Mouse (Mus musculus): ENCODE results near the gene Slc47a2. TPM values are rescaled to one million over a fixed set of nuclear protein-coding genes. Genes with fewer than 3 reads are reported as not detected.
A peak's percentile ranks its signal among the peaks of the same experiment; 100 is the strongest.
"Not testable (repeated sequence)": the region's sequence is repeated elsewhere in the genome, so short reads cannot be mapped to it uniquely, and the experiment has no call there.

Slc47a2 gene
- polyA plus RNA-seq, 1 experiment from 2014 or later: not detected

GRCm38 (mm10) chr11:61304535-61304934 lies 38.1 kb downstream of the Slc47a2 start:
- not testable (repeated sequence) for ATAC-seq (ENCODE audit: insufficient number of reproducible peaks, insufficient read depth, low FRiP score, low read depth); H3K4me3 ChIP-seq (ENCODE audit: low read depth, low read length); H3K36me3 ChIP-seq (ENCODE audit: control insufficient read depth, insufficient read depth, low read length); H3K27ac ChIP-seq (ENCODE audit: low read length); H3K9me3 ChIP-seq (ENCODE audit: control insufficient read depth, low read depth, low read length); H3K4me2 ChIP-seq (replicated peaks; ENCODE audit: low read depth, low read length); H3K27me3 ChIP-seq (ENCODE audit: control insufficient read depth, insufficient read depth, low read length); H3K9ac ChIP-seq (replicated peaks; ENCODE audit: low read depth, low read length)
- H3K4me1 ChIP-seq (ENCODE audit: control insufficient read depth, insufficient read depth, low read length): peaks cover 10% of the 10 kb centered on the region; the same call in 1 of the 2 replicates
- 90% methylated on average over 6 of the region's 10 CpGs for WGBS

- no peak overlapping the region; the same call in 1 of the 2 replicates for H3K9ac ChIP-seq (replicated peaks; ENCODE audit: low read depth, low read length)
- H3K4me3 ChIP-seq (ENCODE audit: low read depth, low read length): no peak overlapping the region
- 23% methylated on average over 12 of the region's 16 CpGs for WGBS
- peaks cover 6% of the 10 kb centered on the region; the same call in 1 of the 2 replicates for H3K9me3 ChIP-seq (ENCODE audit: control insufficient read depth, low read depth, low read length)
- no peaks in the 10 kb centered on the region for H3K36me3 ChIP-seq (ENCODE audit: control insufficient read depth, insufficient read depth, low read length)
- H3K4me2 ChIP-seq (replicated peaks; ENCODE audit: low read depth, low read length): peak overlapping the region; percentile 19
- H3K27ac ChIP-seq (ENCODE audit: low read length): no peak overlapping the region
- no peaks in the 10 kb centered on the region for H3K27me3 ChIP-seq (ENCODE audit: control insufficient read depth, insufficient read depth, low read length)
- peaks cover 10% of the 10 kb centered on the region; the same call in 1 of the 2 replicates for H3K4me1 ChIP-seq (ENCODE audit: control insufficient read depth, insufficient read depth, low read length)
- ATAC-seq (ENCODE audit: insufficient number of reproducible peaks, insufficient read depth, low FRiP score, low read depth): peak; percentile 63; the same call in 1 of the 2 replicates
Measured at GRCm38 (mm10) chr11:61300716-61301392, 41.8 kb downstream of the Slc47a2 start.

- Histone ChIP-seq H3K4me2 (replicated peaks; ENCODE audit: low read depth, low read length) (no peak overlapping the region), H3K27me3 (ENCODE audit: control insufficient read depth, insufficient read depth, low read length) (no peaks in the 10 kb centered on the region), H3K9me3 (ENCODE audit: control insufficient read depth, low read depth, low read length) (no peaks in the 10 kb centered on the region), H3K36me3 (ENCODE audit: control insufficient read depth, insufficient read depth, low read length) (no peaks in the 10 kb centered on the region), H3K27ac (ENCODE audit: low read length) (no peak overlapping the region), H3K4me1 (ENCODE audit: control insufficient read depth, insufficient read depth, low read length) (peaks cover 10% of the 10 kb centered on the region; the same call in 1 of the 2 replicates), H3K4me3 (ENCODE audit: low read depth, low read length) (no peak overlapping the region), H3K9ac (replicated peaks; ENCODE audit: low read depth, low read length) (no peak overlapping the region)
- ATAC-seq (ENCODE audit: insufficient number of reproducible peaks, insufficient read depth, low FRiP score, low read depth): no peak
- WGBS: 53% methylated on average over 3 of the region's 3 CpGs
Measured at GRCm38 (mm10) chr11:61300205-61300604, 42.5 kb downstream of the Slc47a2 start.

GRCm38 (mm10) chr11:61297901-61298300 lies 44.8 kb downstream of the Slc47a2 start:
- Histone ChIP-seq H3K4me2 (replicated peaks; ENCODE audit: low read depth, low read length) (no peak overlapping the region), H3K9ac (replicated peaks; ENCODE audit: low read depth, low read length) (no peak overlapping the region), H3K36me3 (ENCODE audit: control insufficient read depth, insufficient read depth, low read length) (no peaks in the 10 kb centered on the region), H3K4me1 (ENCODE audit: control insufficient read depth, insufficient read depth, low read length) (peaks cover 10% of the 10 kb centered on the region; the same call in 1 of the 2 replicates), H3K4me3 (ENCODE audit: low read depth, low read length) (no peak overlapping the region), H3K27ac (ENCODE audit: low read length) (no peak overlapping the region), H3K27me3 (ENCODE audit: control insufficient read depth, insufficient read depth, low read length) (no peaks in the 10 kb centered on the region), H3K9me3 (ENCODE audit: control insufficient read depth, low read depth, low read length) (no peaks in the 10 kb centered on the region)
- 41% methylated on average over 2 of the region's 2 CpGs for WGBS
- no peak for ATAC-seq (ENCODE audit: insufficient number of reproducible peaks, insufficient read depth, low FRiP score, low read depth)

- H3K27ac ChIP-seq (ENCODE audit: low read length): no peak overlapping the region
- WGBS: 90% methylated on average over 2 of the region's 2 CpGs
Measured at GRCm38 (mm10) chr11:61297326-61297725, 45.3 kb downstream of the Slc47a2 start.

GRCm38 (mm10) chr11:61296556-61296955 lies 46.1 kb downstream of the Slc47a2 start:
- no peaks in the 10 kb centered on the region for H3K27me3 ChIP-seq (ENCODE audit: control insufficient read depth, insufficient read depth, low read length)
- no peaks in the 10 kb centered on the region for H3K9me3 ChIP-seq (ENCODE audit: control insufficient read depth, low read depth, low read length)
- H3K9ac ChIP-seq (replicated peaks; ENCODE audit: low read depth, low read length): no peak overlapping the region
- H3K36me3 ChIP-seq (ENCODE audit: control insufficient read depth, insufficient read depth, low read length): no peaks in the 10 kb centered on the region
- no peak overlapping the region for H3K4me2 ChIP-seq (replicated peaks; ENCODE audit: low read depth, low read length)
- no peak overlapping the region for H3K27ac ChIP-seq (ENCODE audit: low read length)
- WGBS: 90% methylated on average over 1 of the region's 1 CpGs
- H3K4me1 ChIP-seq (ENCODE audit: control insufficient read depth, insufficient read depth, low read length): peaks cover 10% of the 10 kb centered on the region; the same call in 1 of the 2 replicates
- ATAC-seq (ENCODE audit: insufficient number of reproducible peaks, insufficient read depth, low FRiP score, low read depth): no peak
- H3K4me3 ChIP-seq (ENCODE audit: low read depth, low read length): no peak overlapping the region

More at GRCm38 (mm10) chr11:61297326-61297725, 45.3 kb downstream of the Slc47a2 start:
- no peaks in the 10 kb centered on the region for H3K9me3 ChIP-seq (ENCODE audit: control insufficient read depth, low read depth, low read length)
- H3K9ac ChIP-seq (replicated peaks; ENCODE audit: low read depth, low read length): no peak overlapping the region
- no peak for ATAC-seq (ENCODE audit: insufficient number of reproducible peaks, insufficient read depth, low FRiP score, low read depth)
- H3K4me1 ChIP-seq (ENCODE audit: control insufficient read depth, insufficient read depth, low read length): peaks cover 10% of the 10 kb centered on the region; the same call in 1 of the 2 replicates
- no peaks in the 10 kb centered on the region for H3K27me3 ChIP-seq (ENCODE audit: control insufficient read depth, insufficient read depth, low read length)
- no peak overlapping the region for H3K4me2 ChIP-seq (replicated peaks; ENCODE audit: low read depth, low read length)
- H3K4me3 ChIP-seq (ENCODE audit: low read depth, low read length): no peak overlapping the region
- H3K36me3 ChIP-seq (ENCODE audit: control insufficient read depth, insufficient read depth, low read length): no peaks in the 10 kb centered on the region

- Histone ChIP-seq H3K4me1 (ENCODE audit: control insufficient read depth, insufficient read depth, low read length) (peaks cover 4% of the 10 kb centered on the region; the same call in 1 of the 2 replicates), H3K36me3 (ENCODE audit: control insufficient read depth, insufficient read depth, low read length) (no peaks in the 10 kb centered on the region), H3K4me3 (ENCODE audit: low read depth, low read length) (no peak overlapping the region), H3K27ac (ENCODE audit: low read length) (no peak overlapping the region), H3K9me3 (ENCODE audit: control insufficient read depth, low read depth, low read length) (no peaks in the 10 kb centered on the region), H3K27me3 (ENCODE audit: control insufficient read depth, insufficient read depth, low read length) (no peaks in the 10 kb centered on the region), H3K9ac (replicated peaks; ENCODE audit: low read depth, low read length) (no peak overlapping the region), H3K4me2 (replicated peaks; ENCODE audit: low read depth, low read length) (no peak overlapping the region)
- 82% methylated on average over 2 of the region's 2 CpGs for WGBS
- no peak for ATAC-seq (ENCODE audit: insufficient number of reproducible peaks, insufficient read depth, low FRiP score, low read depth)
Measured at GRCm38 (mm10) chr11:61295556-61295955, 47.1 kb downstream of the Slc47a2 start.

- ATAC-seq (ENCODE audit: insufficient number of reproducible peaks, insufficient read depth, low FRiP score, low read depth): no peak
- Histone ChIP-seq H3K4me2 (replicated peaks; ENCODE audit: low read depth, low read length) (no peak overlapping the region), H3K9me3 (ENCODE audit: control insufficient read depth, low read depth, low read length) (no peaks in the 10 kb centered on the region), H3K27ac (ENCODE audit: low read length) (no peak overlapping the region), H3K9ac (replicated peaks; ENCODE audit: low read depth, low read length) (no peak overlapping the region), H3K4me3 (ENCODE audit: low read depth, low read length) (no peak overlapping the region), H3K36me3 (ENCODE audit: control insufficient read depth, insufficient read depth, low read length) (no peaks in the 10 kb centered on the region), H3K4me1 (ENCODE audit: control insufficient read depth, insufficient read depth, low read length) (no peaks in the 10 kb centered on the region), H3K27me3 (ENCODE audit: control insufficient read depth, insufficient read depth, low read length) (no peaks in the 10 kb centered on the region)
- 44% methylated on average over 3 of the region's 3 CpGs for WGBS
Measured at GRCm38 (mm10) chr11:61294431-61294830, 48.2 kb downstream of the Slc47a2 start.

Measured in stomach, embryonic 14.5 days (tissue).